Mouse (Mus musculus) kidney, adult 2 months (tissue): ENCODE data around the gene Gm10563.

Experiments
- CTCF ChIP-seq: fragments of 200-500 bp; conservative IDR thresholded peaks from 2 replicates; pipeline ENCODE4 v1.5.1; 2011; ENCODE audit warnings: low read depth, mild to moderate bottlenecking, control low read depth, low read length, moderate library complexity, mixed read lengths; ENCODE audit not compliant: insufficient read depth, insufficient read length
- POLR2A ChIP-seq: fragments of 200-500 bp; IDR thresholded peaks from one replicate; pipeline ENCODE4 v1.6.1; 2011; ENCODE audit warnings: low read depth, low read length, control low read depth

DNA sequence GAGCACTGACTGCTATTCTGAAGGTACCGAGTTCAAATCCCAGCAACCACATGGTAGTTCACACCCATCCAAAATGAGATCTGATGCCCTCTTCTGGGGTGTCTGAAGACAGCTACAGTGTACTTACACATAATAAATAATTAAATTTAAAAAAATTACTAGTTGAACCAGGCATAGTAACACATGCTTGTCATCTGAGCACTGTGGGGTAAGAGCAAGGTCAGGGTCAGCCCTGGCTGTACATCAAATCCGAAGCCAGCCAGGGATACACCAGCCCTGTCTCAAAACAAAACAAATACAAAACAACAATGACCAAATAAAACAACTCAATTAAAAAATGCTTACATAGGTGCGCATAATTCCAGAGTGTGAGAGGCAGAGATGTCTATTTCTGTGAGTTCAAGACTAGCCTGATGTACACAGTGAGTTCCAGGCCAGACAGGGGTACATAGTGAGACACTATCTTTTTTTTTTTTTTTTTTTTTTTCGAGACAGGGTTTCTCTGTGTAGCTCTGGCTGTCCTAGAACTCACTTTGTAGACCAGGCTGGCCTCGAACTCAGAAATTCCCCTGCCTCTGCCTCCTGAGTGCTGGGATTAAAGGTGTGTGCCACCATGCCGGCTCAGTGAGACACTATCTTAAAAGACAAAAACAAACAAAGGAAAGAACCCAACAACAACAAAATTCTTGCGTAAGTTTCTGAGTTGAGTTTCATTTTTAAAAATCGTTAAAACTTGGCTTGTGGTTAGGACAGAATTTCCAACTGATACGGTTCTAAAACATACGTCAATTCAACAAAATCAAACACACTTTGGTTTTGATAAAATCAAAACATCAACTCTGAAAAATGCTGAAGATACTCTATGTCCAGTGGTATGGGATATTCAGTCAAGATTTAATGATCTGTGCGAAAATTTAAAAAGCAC, 45.0 kb downstream of the Gm10563 start:
- TF ChIP-seq CTCF (no peak), POLR2A (no peak)
